Mouse (Mus musculus) embryonic fibroblast, embryonic 13.5 days (primary cell): ENCODE data around the gene Rbm18.

Experiments
- CTCF ChIP-seq: IDR thresholded peaks from 2 replicates; pipeline ENCODE4 v1.5.1; 2011; ENCODE audit warnings: mild to moderate bottlenecking, control low read depth, low read length, moderate library complexity, borderline replicate concordance; ENCODE audit not compliant: insufficient read depth
- POLR2A ChIP-seq: IDR thresholded peaks from 2 replicates; pipeline ENCODE4 v1.6.1; 2011; ENCODE audit warnings: low read depth, mild to moderate bottlenecking, control low read depth, low read length, moderate library complexity

- TF ChIP-seq CTCF (no peak), POLR2A (no peak)
Observed at GRCm38 (mm10) chr2:36129051-36129450, 7.5 kb downstream of the Rbm18 start.
